Mouse (Mus musculus): ENCODE measurements at regions not wholly inside any gene's neighbourhood (a gene's known extent, or its start where the extent isn't known, plus 50 kb on each side); places are given as distances from the start of the nearest gene placed in this dataset.

DNA sequence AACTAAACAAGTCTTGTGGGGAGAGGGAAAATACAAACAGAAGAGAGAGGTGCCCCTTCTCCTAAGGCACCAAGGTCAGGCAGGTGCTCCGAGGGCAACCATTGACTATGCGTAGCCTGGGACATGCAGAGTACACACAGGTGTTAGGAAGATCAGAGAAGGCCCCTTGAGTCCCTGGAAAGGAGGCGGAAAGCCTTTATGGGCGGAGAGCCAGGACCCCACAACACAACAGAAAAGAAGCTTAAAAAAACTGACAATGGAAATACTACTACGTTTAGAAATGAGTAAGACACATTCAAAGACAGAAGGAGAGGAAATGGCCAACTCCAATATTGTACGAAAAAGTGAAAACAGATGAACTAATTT is 179.5 kb downstream of the Mroh4 start:
- TF ChIP-seq POLR2A (IDR thresholded peaks at IDR 0.05; ENCODE audit: borderline replicate concordance, extremely low read depth, low read depth, low read length) (no peak), CTCF (IDR thresholded peaks at IDR 0.05; ENCODE audit: insufficient read depth, low read length) (no peak)
